Mouse (Mus musculus): ENCODE data around the gene Aldh3b3. TPM values are rescaled to one million over a fixed set of nuclear protein-coding genes. Genes with fewer than 3 reads are reported as not detected.
"Not testable (repeated sequence)": the region's sequence is repeated elsewhere in the genome, so short reads cannot be mapped to it uniquely, and the experiment has no call there.

Gene Aldh3b3
- polyA plus RNA-seq, 1 experiment from 2014 or later: not detected

DNA sequence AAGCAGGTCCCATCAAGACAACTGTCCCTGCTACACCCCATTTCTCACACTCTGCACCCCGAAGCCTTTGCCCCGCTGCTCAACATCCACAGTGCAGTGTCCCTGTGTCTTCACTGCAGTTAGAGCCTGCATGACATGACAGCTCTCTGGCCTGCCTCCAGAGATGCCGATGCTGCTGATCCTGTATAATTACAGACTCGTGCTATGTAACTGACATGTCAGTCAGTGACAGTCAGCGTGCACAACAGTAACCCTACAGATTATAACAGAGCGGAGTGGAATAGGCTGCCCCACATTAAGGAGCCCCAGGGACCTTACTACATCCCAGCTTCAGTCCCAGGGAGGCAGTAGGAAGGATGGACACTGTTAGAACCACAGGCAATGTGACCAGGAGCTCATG, 3.4 kb downstream of the Aldh3b3 start:
- not testable (repeated sequence) for H3K4me3 ChIP-seq (ENCODE audit: low read depth, low read length); H3K4me1 ChIP-seq (ENCODE audit: control insufficient read depth, insufficient read depth, low read length); H3K4me2 ChIP-seq (ENCODE audit: low read length); H3K27me3 ChIP-seq (ENCODE audit: control insufficient read depth, insufficient read depth, low read depth, low read length); H3K9me3 ChIP-seq (replicated peaks; ENCODE audit: control insufficient read depth, low read length, poor library complexity, severe bottlenecking); ATAC-seq; H3K27ac ChIP-seq (ENCODE audit: low read length); H3K9ac ChIP-seq (ENCODE audit: low read depth, low read length); H3K36me3 ChIP-seq (ENCODE audit: control insufficient read depth, insufficient read depth, low read length)
- WGBS: 74% methylated on average over 6 of the region's 6 CpGs

DNA sequence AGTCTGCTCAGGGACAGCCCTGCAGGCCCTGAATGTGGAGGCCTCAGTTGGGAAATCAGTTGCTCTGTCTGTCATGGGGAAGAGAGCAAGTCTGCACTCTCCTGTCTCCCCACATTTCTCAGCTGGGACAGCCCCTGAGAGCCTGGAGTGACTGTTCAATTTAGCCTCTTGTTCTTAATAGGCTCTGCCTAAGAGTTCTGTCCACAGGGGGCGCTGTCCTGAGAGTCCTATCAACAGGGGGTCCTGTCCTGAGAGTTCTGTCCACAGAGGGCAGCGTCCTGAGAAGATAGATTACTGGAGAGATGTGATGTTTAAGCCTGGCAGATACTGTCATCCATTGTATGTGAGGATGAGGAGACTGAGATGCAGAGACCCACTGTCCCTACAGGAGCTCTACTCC, 4.0 kb downstream of the Aldh3b3 start:
- Histone ChIP-seq H3K9me3 (replicated peaks; ENCODE audit: control insufficient read depth, low read length, poor library complexity, severe bottlenecking) (no peaks in the 10 kb centered on the region), H3K4me3 (ENCODE audit: low read depth, low read length) (no peak overlapping the region), H3K4me2 (ENCODE audit: low read length) (no peak overlapping the region), H3K36me3 (ENCODE audit: control insufficient read depth, insufficient read depth, low read length) (no peaks in the 10 kb centered on the region), H3K27me3 (ENCODE audit: control insufficient read depth, insufficient read depth, low read depth, low read length) (no peaks in the 10 kb centered on the region), H3K27ac (ENCODE audit: low read length) (no peak overlapping the region), H3K9ac (ENCODE audit: low read depth, low read length) (no peak overlapping the region), H3K4me1 (ENCODE audit: control insufficient read depth, insufficient read depth, low read length) (no peaks in the 10 kb centered on the region)
- WGBS: 7% methylated on average over 2 of the region's 2 CpGs
- ATAC-seq: no peak

DNA sequence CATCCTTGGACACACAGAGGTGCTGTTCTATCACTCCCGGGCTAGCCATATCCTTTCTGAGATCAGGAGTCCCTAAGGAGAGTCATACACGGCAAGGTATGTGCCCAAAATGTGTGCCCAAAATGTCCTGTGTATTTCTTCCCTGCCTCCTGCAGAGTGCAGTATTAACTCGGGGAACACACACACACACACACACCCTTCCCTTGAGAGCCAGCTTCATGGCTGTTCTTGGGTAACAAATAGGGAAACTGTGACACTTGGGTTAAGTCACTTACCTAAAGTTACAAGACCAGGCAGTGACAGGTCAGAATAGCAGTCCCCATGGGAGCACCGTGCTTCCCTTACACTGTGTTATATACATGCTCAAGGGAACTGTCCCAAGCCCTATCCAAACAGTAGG, 5.6 kb downstream of the Aldh3b3 start:
- Histone ChIP-seq H3K27ac (ENCODE audit: low read length) (no peak overlapping the region), H3K4me3 (ENCODE audit: low read depth, low read length) (no peak overlapping the region), H3K4me1 (ENCODE audit: control insufficient read depth, insufficient read depth, low read length) (no peaks in the 10 kb centered on the region), H3K27me3 (ENCODE audit: control insufficient read depth, insufficient read depth, low read depth, low read length) (no peaks in the 10 kb centered on the region), H3K36me3 (ENCODE audit: control insufficient read depth, insufficient read depth, low read length) (no peaks in the 10 kb centered on the region), H3K9me3 (replicated peaks; ENCODE audit: control insufficient read depth, low read length, poor library complexity, severe bottlenecking) (no peaks in the 10 kb centered on the region), H3K9ac (ENCODE audit: low read depth, low read length) (no peak overlapping the region), H3K4me2 (ENCODE audit: low read length) (no peak overlapping the region)
- ATAC-seq: no peak
- WGBS: 79% methylated on average over 4 of the region's 4 CpGs

DNA sequence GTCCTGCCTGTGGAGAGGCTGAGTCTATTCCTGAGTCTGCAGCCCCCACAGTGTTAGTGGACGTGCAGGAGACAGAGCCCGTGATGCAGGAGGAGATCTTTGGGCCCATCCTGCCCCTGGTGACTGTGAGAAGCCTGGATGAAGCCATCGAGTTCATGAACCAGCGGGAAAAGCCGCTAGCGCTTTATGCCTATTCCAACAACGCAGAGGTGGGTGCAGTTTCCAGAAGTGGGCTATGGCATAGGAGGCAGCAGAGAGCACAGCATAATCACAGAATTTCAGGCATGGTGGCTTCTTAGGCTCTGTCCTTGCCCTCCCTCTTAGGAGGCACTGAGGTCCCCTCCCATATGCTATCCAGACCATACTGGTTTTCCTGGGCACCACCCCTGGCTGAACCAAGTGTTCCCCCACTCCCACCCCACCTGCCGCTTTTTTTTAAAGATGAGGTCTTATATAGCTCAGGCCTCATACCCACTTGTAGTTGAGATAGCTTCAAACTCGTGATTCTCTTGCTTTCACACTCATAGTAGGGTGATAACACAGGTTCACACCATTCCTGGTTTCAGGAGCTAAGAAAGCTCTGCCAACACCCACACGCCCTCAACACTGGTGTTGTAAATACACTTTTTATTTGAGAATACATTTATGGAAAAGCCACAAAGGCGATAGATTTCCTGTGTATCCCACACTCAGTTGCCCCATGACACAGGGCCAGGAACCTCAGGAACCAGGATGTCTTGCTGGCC, 8.1 kb downstream of the Aldh3b3 start:
- Histone ChIP-seq H3K4me3 (ENCODE audit: low read depth, low read length) (no peak overlapping the region), H3K9me3 (replicated peaks; ENCODE audit: control insufficient read depth, low read length, poor library complexity, severe bottlenecking) (no peaks in the 10 kb centered on the region), H3K9ac (ENCODE audit: low read depth, low read length) (no peak overlapping the region), H3K36me3 (ENCODE audit: control insufficient read depth, insufficient read depth, low read length) (no peaks in the 10 kb centered on the region), H3K27me3 (ENCODE audit: control insufficient read depth, insufficient read depth, low read depth, low read length) (no peaks in the 10 kb centered on the region), H3K4me1 (ENCODE audit: control insufficient read depth, insufficient read depth, low read length) (no peaks in the 10 kb centered on the region), H3K4me2 (ENCODE audit: low read length) (no peak overlapping the region), H3K27ac (ENCODE audit: low read length) (no peak overlapping the region)
- ATAC-seq: no peak
- 75% methylated on average over 11 of the region's 11 CpGs for WGBS

DNA sequence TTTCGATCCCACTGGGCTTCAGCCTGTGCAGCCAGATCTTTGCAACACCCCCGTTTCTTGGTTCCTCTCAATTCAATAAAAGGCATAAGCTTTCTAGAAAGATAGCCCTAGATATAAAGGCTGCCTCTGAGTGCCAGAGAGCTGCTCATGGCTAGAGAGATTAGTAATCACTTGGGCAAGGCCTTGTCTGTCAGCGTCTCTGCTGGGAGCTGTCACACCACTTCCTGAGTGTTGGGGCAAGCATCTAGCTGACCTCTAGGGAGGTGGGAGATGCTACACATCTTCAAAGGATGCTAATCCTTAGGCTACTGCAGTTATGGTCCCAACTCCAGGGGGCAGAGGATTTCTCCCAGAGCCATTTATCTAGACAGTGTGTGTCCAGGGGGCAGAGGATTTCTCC, 8.8 kb downstream of the Aldh3b3 start:
- Histone ChIP-seq H3K9me3 (replicated peaks; ENCODE audit: control insufficient read depth, low read length, poor library complexity, severe bottlenecking) (no peaks in the 10 kb centered on the region), H3K4me1 (ENCODE audit: control insufficient read depth, insufficient read depth, low read length) (no peaks in the 10 kb centered on the region), H3K9ac (ENCODE audit: low read depth, low read length) (no peak overlapping the region), H3K36me3 (ENCODE audit: control insufficient read depth, insufficient read depth, low read length) (no peaks in the 10 kb centered on the region), H3K4me2 (ENCODE audit: low read length) (no peak overlapping the region), H3K27me3 (ENCODE audit: control insufficient read depth, insufficient read depth, low read depth, low read length) (no peaks in the 10 kb centered on the region), H3K4me3 (ENCODE audit: low read depth, low read length) (no peak overlapping the region), H3K27ac (ENCODE audit: low read length) (no peak overlapping the region)
- 58% methylated on average over 3 of the region's 3 CpGs for WGBS
- ATAC-seq: no peak

DNA sequence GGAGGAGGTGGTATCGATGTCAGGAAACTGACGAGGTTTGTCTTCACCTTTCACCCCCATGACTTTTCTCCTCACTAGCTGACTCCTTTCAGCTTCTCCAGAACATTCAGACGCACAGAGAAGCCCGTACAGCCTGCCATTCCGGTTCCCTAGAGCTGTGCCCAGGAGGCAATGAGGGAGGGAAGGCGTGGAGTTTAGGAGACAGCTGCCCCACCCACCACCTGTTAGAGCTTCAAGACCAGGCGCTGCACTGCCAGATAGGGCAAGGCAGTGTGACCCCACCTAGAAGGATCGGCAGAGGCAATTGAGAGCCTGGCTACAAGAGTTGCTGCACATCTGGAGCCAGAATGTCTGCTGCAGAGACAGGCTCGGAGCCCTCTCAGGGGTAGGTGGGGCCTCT, 13.8 kb downstream of the Aldh3b3 start, which contains the start of gene Aldh3b2:
Aldh3b2 (plus strand) TSS at position 100 of the 400 bp plus-strand sequence.
- no peak for ATAC-seq
- no peak within 1 kb of the TSS for H3K9ac ChIP-seq (ENCODE audit: low read depth, low read length)
- H3K36me3 ChIP-seq (ENCODE audit: control insufficient read depth, insufficient read depth, low read length): no peaks in the 10 kb centered on the region
- no peak within 1 kb of the TSS for H3K4me3 ChIP-seq (ENCODE audit: low read depth, low read length)
- 57% methylated on average over 9 of the region's 9 CpGs for WGBS
- H3K27ac ChIP-seq (ENCODE audit: low read length): no peak within 1 kb of the TSS
- no peaks in the 10 kb centered on the region for H3K27me3 ChIP-seq (ENCODE audit: control insufficient read depth, insufficient read depth, low read depth, low read length)
- H3K9me3 ChIP-seq (replicated peaks; ENCODE audit: control insufficient read depth, low read length, poor library complexity, severe bottlenecking): no peaks in the 10 kb centered on the region
- no peak within 1 kb of the TSS for H3K4me2 ChIP-seq (ENCODE audit: low read length)
- H3K4me1 ChIP-seq (ENCODE audit: control insufficient read depth, insufficient read depth, low read length): no peaks in the 10 kb centered on the region

DNA sequence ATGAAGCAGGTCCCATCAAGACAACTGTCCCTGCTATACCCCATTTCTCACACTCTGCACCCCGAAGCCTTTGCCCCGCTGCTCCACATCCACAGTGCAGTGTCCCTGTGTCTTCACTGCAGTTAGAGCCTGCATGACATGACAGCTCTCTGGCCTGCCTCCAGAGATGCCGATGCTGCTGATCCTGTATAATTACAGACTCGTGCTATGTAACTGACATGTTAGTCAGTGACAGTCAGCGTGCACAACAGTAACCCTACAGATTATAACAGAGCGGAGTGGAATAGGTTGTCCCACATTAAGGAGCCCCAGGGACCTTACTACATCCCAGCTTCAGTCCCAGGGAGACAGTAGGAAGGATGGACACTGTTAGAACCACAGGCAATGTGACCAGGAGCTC, 16.2 kb downstream of the Aldh3b3 start:
- H3K4me1 ChIP-seq (ENCODE audit: control insufficient read depth, insufficient read depth, low read length); ATAC-seq: not testable (repeated sequence)
- WGBS: 83% methylated on average over 6 of the region's 6 CpGs

DNA sequence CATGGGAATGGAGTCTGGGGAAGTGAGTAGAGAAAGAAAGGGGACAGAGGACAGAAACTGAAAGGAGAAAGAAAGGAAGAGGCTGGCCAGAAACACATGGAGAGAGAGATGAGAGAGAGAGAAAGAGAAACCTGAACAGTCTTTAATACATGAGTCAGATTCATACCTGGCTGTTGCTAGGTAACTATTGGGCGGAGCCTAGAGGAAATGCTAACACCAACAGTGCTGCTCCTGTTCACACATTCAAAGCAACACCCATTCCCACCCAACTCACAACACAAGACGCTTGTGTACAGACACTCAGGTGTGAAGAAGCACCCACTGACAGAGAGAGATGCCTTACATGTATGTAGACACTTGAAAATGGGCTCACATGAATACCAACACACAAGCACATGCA, 17.4 kb downstream of the Aldh3b3 start:
- H3K27ac ChIP-seq (ENCODE audit: low read length): no peak overlapping the region
- no peak overlapping the region for H3K4me2 ChIP-seq (ENCODE audit: low read length)
- no peaks in the 10 kb centered on the region for H3K4me1 ChIP-seq (ENCODE audit: control insufficient read depth, insufficient read depth, low read length)
- no peak for ATAC-seq
- WGBS: 74% methylated on average over 2 of the region's 2 CpGs
- no peaks in the 10 kb centered on the region for H3K9me3 ChIP-seq (replicated peaks; ENCODE audit: control insufficient read depth, low read length, poor library complexity, severe bottlenecking)
- no peaks in the 10 kb centered on the region for H3K27me3 ChIP-seq (ENCODE audit: control insufficient read depth, insufficient read depth, low read depth, low read length)
- H3K36me3 ChIP-seq (ENCODE audit: control insufficient read depth, insufficient read depth, low read length): no peaks in the 10 kb centered on the region
- H3K9ac ChIP-seq (ENCODE audit: low read depth, low read length): no peak overlapping the region
- no peak overlapping the region for H3K4me3 ChIP-seq (ENCODE audit: low read depth, low read length)

More for the DNA sequence above, 16.2 kb downstream of the Aldh3b3 start:
- not testable (repeated sequence) for H3K27ac ChIP-seq (ENCODE audit: low read length); H3K9me3 ChIP-seq (replicated peaks; ENCODE audit: control insufficient read depth, low read length, poor library complexity, severe bottlenecking); H3K27me3 ChIP-seq (ENCODE audit: control insufficient read depth, insufficient read depth, low read depth, low read length); H3K4me3 ChIP-seq (ENCODE audit: low read depth, low read length); H3K4me2 ChIP-seq (ENCODE audit: low read length); H3K36me3 ChIP-seq (ENCODE audit: control insufficient read depth, insufficient read depth, low read length); H3K9ac ChIP-seq (ENCODE audit: low read depth, low read length)

DNA sequence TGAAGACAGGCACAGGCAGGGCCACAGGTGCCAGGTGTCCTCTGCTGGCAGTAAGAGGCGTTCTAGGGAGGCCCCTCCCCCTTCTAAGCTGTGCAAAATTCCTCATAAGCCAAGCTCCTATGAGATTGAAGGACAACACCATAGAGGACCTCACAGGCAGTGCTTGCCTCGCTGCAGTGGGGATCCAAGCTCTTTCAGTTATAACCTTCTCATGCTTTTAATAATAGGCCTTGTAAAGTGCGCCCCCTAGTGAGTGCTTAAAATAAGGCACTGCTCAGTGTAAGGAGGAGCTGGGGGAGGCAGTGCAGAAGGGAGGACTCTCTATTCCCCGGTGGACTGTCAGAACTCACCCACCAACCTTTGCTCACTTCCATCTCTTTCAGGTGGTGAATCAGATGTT, 21.9 kb downstream of the Aldh3b3 start:
- Histone ChIP-seq H3K9me3 (replicated peaks; ENCODE audit: control insufficient read depth, low read length, poor library complexity, severe bottlenecking) (no peaks in the 10 kb centered on the region), H3K27ac (ENCODE audit: low read length) (no peak overlapping the region), H3K27me3 (ENCODE audit: control insufficient read depth, insufficient read depth, low read depth, low read length) (no peaks in the 10 kb centered on the region), H3K4me3 (ENCODE audit: low read depth, low read length) (no peak overlapping the region), H3K4me2 (ENCODE audit: low read length) (no peak overlapping the region), H3K9ac (ENCODE audit: low read depth, low read length) (no peak overlapping the region), H3K36me3 (ENCODE audit: control insufficient read depth, insufficient read depth, low read length) (no peaks in the 10 kb centered on the region), H3K4me1 (ENCODE audit: control insufficient read depth, insufficient read depth, low read length) (no peaks in the 10 kb centered on the region)
- 13% methylated on average over 4 of the region's 4 CpGs for WGBS
- ATAC-seq: peak; percentile 51; the same call in 1 of the 2 replicates
